Mouse (Mus musculus) left cerebral cortex, adult 18-20 months (tissue): ENCODE data around the gene Ccdc137. TPM values are rescaled to one million over a fixed set of nuclear protein-coding genes. Genes with fewer than 3 reads are reported as not detected.
"Not testable (repeated sequence)": the region's sequence is repeated elsewhere in the genome, so short reads cannot be mapped to it uniquely, and the experiment has no call there.

ENCODE experiments used
- DNase-seq, 2 experiments: peaks; one replicate each; pipeline ENCODE4 v3.0.0; 2021 to 2022; ENCODE audit warnings: low spot score in 2 of 2, mixed read lengths in 1 of 2
- long read RNA-seq, 2 experiments: library from polyadenylated mRNA; stranded (forward); transcript quantifications; one replicate each; pipeline ENCODE4 v2.0.0; 2021
- total RNA-seq, 2 experiments: library from RNA; stranded (reverse); gene quantifications; 2 replicates each; pipeline ENCODE4 v1.2.3; 2021

The Ccdc137 gene
- total RNA-seq: 10 to 100 TPM; 26.4 to 29.1 TPM
- long read RNA-seq, experiment 1, transcript Ccdc137-201 (6 exons, 2,778 nt): major isoform, 26 of 37 reads
- long read RNA-seq, experiment 1, partial matches to known transcripts: 6 of 37 reads
- long read RNA-seq, experiment 1, other reads (novel, unspliced or antisense): 5 of 37 reads
- long read RNA-seq, experiment 2, transcript Ccdc137-201 (6 exons, 2,778 nt): major isoform, 17 of 23 reads
- long read RNA-seq, experiment 2, partial matches to known transcripts: 4 of 23 reads
- long read RNA-seq, experiment 2, other reads (novel, unspliced or antisense): 2 of 23 reads

GRCm38 (mm10) chr11:120457772-120458751, at the start of gene Ccdc137, which contains the start of gene Oxld1:
Ccdc137 (plus strand) TSS chr11:120458115.
Oxld1 (minus strand) TSS chr11:120458068.
- peak; percentile 72 to 80 for DNase-seq

GRCm38 (mm10) chr11:120413621-120414020, 44.3 kb upstream of the Ccdc137 start:
- not testable (repeated sequence) for DNase-seq

DNA sequence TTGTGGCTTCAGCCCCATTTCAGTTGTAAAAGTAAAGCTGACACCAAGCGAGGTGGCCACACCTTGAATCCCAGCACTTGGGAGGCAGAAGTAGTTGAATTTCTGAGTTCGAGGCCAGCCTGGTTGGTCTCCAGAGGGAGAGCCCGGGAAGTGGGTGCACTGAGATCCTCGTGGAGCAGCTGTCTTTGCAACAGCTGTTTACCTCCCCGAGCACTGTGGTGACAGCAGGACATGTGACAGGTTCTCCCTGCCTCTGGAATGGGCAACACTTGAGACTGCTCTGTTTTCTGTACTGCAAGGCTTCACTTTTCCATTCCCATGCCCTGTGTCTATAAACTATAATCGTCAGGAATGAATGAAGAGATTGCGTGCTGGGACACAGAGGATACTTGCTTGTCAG, 40.1 kb upstream of the Ccdc137 start:
- no peak for DNase-seq

GRCm38 (mm10) chr11:120418592-120418991, 39.3 kb upstream of the Ccdc137 start:
- DNase-seq: no peak

DNA sequence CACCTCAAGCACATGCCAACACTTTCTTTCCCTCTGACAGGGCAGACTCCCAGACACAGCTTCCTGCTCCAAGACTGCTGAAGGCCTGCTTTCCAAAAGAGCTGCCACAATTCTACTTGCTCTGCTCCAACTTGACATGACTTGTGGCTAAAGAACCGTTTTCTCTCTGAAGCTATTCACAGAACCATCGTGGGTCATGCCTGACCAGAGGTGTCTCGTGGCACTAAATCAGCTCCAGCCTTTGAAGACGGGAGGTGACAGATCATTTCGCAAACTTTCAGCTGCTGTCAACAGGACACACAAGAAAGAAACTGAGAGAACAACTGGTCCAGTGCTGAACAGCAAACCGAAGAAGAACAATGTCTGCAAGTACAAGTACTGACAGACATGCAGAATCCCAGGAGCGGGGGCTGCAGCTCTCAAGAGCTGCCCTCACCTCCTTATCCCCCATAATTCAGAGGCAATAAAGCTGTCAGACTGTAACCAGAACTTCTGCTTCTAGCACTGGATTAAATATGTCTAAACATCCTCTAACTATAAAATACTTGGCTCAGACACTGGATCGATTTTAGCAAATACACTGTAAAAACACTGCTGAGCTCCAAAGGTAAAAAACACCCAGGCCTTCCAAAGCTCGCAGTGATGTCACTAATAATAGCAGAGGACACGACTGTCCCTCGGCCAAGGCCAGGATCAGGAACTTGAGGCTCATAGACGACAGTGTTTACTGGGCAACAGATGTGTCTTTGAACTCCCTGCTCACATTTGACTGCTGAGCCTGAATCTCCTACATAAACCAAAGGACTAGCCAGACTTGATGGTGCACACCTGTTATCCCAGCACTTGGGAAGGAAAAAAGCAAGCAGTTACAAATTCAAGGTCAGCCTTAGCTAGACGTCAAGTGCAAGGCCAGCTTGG, 35.0 kb upstream of the Ccdc137 start:
- no peak for DNase-seq

DNA sequence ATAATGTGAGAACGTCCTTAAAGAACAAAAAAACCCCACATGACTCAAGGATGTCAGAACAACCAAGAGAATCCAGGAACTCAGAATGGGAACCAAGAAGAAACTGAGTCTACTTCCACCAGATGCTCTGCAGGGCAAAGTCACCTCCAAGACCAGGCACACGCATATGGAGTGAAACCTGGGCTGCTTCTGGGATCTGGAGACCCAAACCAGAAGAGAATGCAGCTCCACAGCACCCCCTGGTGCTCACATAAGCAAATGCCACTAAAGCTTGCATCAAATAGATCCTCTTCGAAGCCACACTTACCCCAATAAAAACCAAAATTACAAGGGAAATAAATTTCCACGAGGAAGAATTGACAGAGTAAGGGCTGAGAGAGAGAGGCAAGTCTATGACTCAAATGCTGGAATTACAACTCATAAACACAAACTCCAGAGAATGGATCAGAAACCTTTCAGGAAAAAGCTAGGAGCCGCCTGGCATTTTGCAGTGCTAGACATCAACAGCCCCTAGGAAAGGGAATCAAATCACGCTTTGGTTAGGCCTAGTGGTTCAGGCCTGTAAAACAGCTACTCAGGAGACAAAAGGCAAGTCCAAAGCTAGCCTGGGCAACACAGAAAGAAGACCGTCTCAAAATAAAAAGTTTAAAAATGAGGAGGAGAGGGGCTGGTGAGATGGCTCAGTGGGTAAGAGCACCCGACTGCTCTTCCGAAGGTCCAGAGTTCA, 34.2 kb upstream of the Ccdc137 start:
- peak; percentile 48 to 56 for DNase-seq

- no peak for DNase-seq
Observed at GRCm38 (mm10) chr11:120426727-120427126, 31.2 kb upstream of the Ccdc137 start.

GRCm38 (mm10) chr11:120437152-120437856, 20.6 kb upstream of the Ccdc137 start, which contains the start of gene Nploc4:
Nploc4 (minus strand) TSS chr11:120437708.
- peak; percentile 87 for DNase-seq

- no peak for DNase-seq
Observed at GRCm38 (mm10) chr11:120437857-120438385, 20.0 kb upstream of the Ccdc137 start.

GRCm38 (mm10) chr11:120442344-120442743, 15.6 kb upstream of the Ccdc137 start, which contains the start of gene Tspan10:
Tspan10 (plus strand) TSS chr11:120442644.
- DNase-seq: no peak

DNA sequence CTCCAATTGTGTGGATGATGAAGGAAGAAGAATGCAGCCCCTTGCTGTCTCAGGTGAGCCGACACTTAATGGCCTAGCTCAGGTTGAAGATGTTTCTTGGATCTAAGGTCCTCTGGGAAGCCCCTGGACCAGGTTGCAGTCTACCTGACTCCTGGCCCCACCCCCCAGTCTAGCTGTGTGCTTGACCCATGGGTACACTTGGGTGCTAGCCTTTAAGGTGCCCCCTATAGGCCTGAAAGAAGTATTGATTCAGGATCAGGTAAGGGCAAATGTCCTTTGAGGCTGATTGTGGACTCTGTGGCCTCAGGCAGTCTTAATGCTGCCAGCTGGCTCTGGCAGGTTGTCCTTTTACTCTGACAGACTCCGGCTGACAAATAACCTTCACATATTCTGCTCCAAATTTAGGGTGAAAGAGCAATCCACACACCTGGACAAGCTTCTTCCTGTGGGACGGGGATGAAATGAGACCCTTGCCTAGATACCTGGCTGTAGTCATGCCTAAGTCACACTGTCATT, 15.1 kb upstream of the Ccdc137 start:
- no peak for DNase-seq

DNA sequence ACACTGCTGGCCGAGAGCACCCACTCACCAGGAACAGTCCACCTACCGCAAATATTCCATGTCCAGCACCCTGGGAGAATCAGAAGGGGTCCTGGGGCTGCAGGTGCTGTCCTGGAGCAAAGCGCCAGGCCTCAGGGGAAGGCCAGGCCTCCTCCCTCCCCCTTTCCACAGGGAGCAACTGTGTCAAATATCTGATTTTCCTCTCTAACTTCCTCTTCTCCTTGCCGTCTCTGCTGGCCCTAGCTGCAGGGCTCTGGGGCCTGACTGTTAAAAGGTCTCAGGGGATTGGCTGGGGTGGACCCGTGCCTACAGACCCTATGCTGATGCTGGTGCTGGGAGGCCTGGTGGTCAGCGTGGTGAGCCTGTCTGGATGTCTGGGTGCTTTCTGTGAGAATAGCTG, 13.8 kb upstream of the Ccdc137 start:
- DNase-seq: no peak

DNA sequence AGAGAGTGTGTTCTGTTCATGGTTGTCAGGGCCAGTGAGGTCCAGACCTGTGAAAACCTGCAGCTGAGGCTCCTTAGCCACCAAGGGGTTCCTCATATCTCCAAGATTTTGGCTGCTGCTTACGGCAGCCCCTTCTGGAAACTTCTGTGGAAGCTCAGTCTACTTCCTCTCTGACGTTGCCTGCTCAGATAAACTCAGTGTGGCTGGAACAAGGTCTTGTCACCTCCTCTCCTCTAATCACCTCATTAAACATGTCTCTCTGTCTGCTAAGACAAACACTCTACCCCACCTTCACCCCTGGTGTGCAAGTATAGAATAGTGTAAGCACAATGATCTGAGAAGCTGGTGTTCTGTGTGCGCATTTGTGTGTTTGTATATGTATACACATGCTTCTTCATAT, 12.4 kb upstream of the Ccdc137 start:
- DNase-seq: no peak

- DNase-seq: no peak
Observed at GRCm38 (mm10) chr11:120447179-120447578, 10.7 kb upstream of the Ccdc137 start.

GRCm38 (mm10) chr11:120452246-120452645, 5.7 kb upstream of the Ccdc137 start:
- DNase-seq: no peak

DNA sequence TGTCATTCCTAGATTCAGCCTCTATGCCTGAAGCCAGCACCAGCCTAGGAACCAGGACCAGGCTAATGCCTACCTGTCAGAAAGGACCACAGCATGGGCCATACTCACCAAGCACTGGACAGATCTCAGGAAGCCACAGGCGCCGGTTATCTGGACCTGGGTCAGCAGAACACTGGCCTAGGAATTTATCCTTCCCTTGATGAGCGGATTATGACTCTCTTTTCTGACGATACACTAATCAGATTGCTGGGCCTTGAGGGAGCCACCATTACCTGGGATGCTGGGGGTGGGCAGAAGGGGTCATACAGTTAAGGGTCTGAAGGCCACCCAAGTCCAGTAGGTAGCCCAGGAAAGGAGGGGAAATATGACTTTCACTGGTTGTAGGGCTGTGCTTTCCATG, 4.6 kb upstream of the Ccdc137 start, which contains the start of gene Pde6g:
Gene Pde6g (minus strand): TSS at position 195 of the 400 bp plus-strand sequence.
- DNase-seq: no peak

- no peak for DNase-seq
Observed at GRCm38 (mm10) chr11:120454965-120455364, 3.0 kb upstream of the Ccdc137 start.

DNA sequence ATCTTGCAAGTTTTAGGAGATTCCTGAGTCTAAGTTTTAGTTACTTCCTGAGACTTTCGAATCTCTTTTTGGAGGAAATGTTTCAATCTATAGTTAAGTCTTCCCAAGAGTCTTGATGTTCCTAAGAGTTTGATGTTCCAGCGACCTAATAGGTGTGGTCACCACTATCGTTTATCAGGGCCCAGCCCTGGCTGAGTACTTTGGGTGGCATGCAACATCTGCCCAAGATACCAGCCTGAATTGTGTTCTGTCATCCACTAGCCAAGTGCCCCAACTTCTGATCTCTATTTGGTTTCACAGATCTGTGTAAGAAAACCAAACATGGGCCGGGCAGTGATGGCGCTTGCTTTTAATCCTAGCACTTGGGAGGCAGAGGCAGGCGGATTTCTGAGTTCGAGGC, 2.5 kb upstream of the Ccdc137 start:
- DNase-seq: no peak

GRCm38 (mm10) chr11:120457370-120457769, 545 bp upstream of the Ccdc137 start:
- DNase-seq: no peak
